Mouse (Mus musculus): ENCODE measurements around the gene Dohh.

Dohh gene

DNA sequence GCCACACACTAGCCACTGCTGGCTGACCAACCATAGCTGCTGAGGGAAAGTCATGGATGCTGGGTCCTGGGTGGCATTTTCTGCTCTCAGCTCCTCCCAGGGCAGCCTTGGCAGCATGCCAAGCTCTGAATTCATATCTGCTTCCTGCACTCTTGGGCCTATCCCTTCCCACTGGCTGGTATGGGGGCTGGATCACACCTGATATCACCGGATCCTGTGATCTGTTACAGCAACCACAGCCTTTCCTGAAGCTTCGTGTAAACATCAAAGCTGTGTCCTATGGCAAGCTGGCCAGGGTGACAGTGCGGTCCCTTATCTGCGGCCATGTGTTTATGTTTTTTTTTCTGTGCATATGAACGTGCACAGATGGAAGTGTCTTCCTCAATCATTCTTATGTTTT is 2.2 kb upstream of the Dohh start:
- DNase-seq (ENCODE audit: low read depth, low spot score) = peak; percentile 80

DNA sequence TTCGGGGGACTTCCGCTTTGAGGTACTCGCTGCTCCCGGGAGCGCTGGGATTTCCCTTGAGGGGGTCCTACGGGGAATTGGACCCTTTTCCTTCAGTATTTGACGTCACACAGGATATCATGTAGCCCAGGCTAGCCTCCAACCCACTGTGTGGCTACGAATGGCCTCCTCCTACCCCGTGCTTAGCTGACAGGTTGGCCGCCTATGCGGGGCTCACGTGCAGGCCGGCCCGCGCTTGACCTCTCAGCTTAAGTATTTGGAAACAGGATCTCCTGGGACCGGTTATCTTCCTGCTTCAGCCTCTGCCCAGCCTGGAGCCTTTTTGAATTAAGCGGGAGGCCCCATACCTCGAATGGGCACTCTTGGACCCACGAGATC is 366 bp downstream of the Dohh start:
- DNase-seq (ENCODE audit: low read depth, low spot score) = no peak

DNA sequence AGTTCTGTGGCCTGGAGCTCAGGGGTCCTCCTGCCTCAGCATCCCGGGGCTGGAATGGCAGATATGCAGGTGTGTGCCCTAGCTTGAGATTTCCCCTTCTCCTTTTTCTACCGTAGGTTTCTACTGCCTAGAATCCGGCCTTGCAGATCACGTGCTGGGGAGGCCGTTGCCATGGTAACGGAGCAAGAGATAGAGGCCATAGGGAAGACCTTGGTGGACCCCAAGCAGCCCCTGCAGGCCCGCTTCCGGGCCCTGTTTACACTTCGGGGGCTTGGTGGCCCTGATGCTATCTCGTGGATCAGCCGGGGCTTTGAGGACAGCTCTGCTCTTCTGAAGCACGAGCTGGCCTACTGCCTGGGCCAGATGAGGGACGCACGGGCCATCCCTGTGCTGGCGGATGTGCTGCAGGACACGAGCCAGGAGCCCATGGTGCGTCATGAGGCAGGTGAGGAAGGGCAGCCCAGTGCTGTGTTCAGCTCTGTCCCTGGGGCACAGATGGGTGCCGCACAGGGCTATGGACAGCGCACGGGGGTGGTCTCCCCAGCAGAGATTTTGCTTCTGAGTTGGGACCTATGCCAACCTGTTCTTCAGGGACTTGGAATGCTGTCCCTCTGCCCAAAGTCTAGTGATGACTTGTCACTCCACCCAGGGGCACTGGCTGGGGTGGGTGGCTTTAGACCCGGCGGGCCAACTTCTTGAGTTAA is 1.5 kb downstream of the Dohh start:
- no peak for DNase-seq (ENCODE audit: low read depth, low spot score)

DNA sequence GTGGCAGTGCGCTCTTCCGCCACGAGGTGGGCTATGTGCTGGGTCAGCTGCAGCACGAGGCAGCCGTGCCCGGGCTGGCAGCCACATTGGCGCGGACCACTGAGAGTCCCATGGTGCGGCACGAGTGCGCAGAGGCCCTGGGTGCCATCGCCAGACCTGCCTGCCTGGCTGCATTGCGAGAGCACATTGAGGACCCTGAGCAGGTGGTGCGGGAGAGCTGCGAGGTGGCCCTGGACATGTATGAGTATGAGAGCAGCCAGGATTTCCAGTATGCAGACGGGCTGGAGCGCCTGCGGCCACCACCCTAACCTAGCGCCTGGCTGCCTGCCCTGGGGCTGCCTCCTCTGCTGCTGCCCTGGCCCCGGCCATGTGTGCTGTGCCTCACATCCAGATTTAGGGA is 3.5 kb downstream of the Dohh start:
- no peak for DNase-seq (ENCODE audit: low read depth, low spot score)

DNA sequence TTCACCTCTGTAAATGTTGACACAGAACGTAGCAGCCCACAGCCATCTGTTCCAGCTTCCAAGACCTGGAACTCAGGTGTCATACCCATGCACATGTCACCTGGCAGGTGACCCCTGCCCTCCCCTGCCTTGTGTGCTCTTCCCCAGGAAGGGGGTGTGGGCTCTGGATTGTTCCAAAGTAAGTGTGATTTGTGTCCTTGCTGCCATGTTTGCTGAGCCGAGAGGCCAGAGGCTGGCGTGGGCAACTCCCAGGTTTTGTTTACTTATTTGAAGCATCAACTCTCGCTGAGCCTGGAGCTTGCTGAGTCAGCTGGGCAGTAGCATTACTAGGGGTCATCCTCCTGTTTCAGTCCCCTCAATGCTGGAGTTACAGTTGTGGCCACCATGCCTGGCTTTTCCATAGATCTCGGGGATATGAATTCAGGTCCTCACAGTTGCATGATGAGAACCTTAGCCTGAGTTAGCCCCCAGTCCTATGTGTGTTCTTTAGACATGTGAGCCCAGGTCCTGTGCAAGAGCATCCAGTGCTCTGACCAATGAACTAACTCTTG is 4.4 kb downstream of the Dohh start, which contains the start of gene Gm48552:
Gene Gm48552 (plus strand): TSS at position 501 of the 551 bp plus-strand sequence.
- no peak for DNase-seq (ENCODE audit: low read depth, low spot score)

DNA sequence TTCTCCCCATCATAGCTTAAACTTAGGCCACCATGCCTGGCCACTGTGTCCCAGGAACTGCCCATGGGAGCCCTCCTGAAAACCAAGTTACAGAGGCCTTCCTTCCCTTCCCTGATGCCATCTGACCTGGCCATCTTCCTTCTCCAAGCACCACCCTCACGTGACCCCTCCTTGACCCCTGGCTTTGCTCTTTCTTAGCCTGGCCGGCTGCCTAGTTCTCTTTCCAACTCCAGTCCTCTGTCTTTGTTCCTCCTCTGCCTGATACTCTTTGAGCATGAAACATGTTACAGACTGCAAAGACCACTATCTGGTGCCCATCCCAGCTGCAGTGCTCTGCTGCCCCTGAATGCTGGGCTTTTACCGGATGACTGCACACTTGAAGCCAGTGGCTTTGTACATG is 5.1 kb downstream of the Dohh start:
- DNase-seq (ENCODE audit: low read depth, low spot score) = no peak

DNA sequence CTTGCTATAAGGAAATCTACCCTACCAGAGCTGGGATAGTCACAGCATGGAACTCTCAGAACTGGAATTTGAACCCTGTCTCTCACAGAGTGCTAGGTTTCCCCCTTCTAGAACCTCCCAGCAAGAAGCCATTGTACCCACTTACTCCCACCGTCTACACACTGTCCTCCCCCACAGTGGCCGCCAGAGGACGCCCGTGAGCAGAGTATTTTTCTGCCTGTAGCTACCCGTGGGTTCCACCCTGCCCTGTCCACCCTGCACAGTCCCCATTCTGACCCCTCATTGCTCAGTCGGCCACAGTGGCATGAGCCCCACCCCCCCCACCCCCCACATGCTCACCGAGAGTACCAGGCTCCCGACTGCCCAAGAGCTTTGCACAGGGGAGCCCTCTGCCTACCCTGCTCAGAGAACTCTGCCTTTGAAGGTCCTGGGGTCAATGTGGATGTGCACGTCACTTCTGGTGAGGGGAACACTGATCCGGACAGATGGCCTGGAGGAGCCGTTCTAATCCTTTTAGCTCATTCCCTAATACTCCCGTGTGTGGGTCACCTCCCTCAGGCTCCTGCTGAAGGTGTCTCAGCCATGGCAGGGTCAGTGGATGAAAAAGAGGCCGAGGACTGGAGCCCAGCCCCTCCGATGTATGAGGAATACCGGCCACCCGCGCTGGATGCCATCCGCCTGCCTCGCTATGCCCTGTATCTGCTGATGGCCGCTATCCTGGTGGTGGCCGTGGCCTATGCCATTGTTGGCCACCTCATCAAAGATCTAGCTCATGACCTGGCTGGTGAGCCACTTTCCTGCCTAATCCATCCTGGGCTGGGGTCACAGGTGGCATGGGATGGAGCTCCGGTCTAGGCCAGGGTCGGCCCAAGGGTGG is 5.8 kb downstream of the Dohh start:
- peak; percentile 66 for DNase-seq (ENCODE audit: low read depth, low spot score)

DNA sequence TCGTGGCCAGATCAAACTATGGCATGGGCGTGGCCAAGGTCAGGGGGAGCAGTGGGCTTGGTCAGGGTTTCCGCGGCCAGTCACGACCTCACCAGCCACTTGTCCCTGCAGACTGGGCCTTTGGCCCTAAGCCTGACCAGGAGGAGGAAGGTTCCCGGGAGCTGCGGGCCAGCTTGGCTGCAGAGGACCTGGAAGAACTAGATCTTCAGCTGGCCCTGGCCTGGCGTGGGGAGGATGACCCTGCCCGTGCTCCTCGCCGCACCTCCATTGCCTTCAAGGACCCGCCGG is 6.4 kb downstream of the Dohh start:
- no peak for DNase-seq (ENCODE audit: low read depth, low spot score)

DNA sequence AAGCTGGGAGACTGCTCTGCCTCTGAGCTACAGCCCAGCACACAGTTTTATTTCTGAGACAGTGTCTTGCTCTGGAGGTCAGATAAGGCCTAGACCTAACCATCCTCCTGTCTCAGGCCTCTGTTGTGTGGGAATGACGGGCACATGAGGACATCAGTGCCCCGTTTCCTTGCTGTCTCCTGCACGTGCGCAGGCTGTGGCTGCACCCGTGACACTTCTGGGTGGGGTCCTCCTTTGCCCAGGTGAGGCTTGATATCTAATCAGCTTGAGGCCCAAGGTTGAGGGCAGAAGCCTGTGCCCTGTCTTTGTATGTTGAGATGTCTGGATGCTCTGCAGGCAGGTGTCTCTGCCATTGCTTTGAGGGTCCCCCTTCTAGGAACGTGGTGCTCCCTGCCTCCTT is 8.0 kb downstream of the Dohh start:
- DNase-seq (ENCODE audit: low read depth, low spot score) = no peak

DNA sequence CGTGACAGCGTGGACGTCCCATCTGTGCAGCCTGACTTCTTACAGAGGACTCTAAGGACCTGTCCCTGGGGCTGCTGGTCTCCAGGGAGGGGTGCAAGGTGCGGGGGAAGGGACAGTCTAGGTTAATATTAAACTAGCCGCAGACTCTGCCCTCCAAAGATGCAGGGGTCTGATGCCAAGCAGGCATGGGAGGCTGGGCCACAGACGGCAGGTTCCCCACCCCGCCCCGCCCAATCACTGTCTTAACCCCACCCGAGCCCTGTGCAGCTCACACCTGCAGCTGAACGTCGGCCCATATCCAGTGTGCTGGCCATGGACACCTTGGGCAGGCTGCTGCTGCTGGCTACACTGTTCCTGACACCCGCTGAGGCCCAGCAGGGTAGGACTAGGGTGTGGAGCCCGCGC is 8.6 kb downstream of the Dohh start, which contains the start of gene Smim24:
Gene Smim24 (plus strand): TSS at position 271 of the 405 bp plus-strand sequence.
- DNase-seq (ENCODE audit: low read depth, low spot score) = no peak

DNA sequence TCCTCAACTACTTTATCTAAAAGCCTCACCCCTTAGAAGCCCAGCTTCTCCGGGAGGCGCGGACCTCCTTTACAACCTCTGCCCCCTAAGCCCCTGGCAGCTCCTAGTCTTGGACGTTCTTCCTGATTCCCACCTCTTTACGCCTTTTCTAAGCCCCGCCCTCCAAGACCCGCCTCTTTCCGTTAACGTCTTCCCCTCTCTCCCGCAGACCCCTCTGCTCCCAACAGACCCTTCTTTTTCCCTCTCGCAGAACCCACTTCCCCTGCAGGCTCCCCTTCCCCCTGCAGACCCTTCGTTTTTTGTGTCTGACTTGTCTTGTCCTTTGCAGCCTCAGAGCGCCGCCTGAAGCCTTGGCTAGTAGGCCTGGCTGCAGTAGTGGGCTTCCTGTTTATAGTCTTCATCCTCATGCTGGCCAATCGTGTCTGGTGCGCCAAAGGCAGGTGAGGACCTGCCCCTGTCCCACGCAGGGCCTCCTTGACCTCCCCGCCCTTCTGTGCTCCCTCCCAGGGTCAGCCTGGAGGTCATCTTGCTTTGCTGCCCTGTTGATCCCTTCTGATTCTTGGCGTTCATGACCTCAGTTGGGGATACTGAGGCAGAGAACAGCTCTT is 9.3 kb downstream of the Dohh start:
- peak; percentile 35 for DNase-seq (ENCODE audit: low read depth, low spot score)

DNA sequence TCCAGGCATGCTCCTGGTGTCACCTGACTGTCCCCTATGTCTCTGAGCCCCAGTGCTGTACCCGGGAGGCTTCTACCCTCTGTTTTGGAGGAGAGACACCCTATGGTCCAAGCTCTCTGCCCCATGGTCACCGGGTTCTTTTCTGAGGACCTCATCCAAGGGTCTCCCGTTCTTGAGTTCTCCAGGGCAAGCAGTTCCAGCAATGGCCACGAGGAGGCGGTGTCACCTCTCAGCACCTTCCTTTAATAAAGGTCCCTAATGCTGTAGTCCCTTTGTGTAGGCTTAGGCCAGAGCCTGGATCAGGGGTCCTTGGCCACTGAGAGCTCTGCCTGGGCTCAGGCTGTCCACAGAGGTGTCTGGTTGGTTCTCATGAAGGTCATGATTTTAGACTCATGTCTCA is 10.9 kb downstream of the Dohh start:
- peak; percentile 71 for DNase-seq (ENCODE audit: low read depth, low spot score)

DNA sequence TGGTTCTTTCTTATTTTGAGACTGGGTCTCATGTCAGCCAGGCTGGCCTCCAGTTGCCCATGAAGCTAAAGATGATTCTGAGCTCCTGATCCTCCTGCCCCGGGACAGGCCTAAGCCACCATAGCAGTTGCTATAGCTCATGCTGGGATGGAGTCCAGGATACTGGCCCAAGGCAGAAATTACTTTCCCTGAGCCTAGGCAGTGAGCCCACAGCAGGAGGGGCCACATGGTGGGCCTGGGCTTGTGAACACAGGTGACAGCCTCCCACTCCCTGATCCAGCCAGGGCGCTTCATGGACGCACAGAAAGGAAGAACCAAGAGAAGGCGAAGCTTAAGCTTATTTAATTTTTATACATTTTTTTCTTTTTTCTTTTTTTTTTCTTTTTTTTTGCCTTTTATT is 11.6 kb downstream of the Dohh start:
- DNase-seq (ENCODE audit: low read depth, low spot score) = no peak

DNA sequence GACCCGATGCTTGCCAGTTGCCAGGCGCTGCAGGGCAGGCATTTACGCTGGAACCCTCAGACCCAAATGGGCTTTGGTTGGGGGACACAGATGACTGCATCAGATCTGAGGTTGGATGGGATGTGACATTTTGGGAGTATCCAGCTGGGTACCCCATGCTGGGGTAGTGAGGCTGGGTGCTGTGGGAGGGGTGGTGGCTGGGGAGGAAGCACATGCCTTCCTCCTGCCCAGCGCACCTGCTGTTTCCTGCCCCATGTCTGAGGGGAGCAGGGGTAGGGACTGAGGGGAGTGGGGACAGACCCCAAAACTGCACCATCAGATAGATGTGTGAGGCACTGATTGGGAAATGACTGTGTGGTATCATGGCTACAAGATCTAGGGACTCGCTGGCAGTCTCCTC is 12.5 kb downstream of the Dohh start:
- DNase-seq (ENCODE audit: low read depth, low spot score) = no peak

DNA sequence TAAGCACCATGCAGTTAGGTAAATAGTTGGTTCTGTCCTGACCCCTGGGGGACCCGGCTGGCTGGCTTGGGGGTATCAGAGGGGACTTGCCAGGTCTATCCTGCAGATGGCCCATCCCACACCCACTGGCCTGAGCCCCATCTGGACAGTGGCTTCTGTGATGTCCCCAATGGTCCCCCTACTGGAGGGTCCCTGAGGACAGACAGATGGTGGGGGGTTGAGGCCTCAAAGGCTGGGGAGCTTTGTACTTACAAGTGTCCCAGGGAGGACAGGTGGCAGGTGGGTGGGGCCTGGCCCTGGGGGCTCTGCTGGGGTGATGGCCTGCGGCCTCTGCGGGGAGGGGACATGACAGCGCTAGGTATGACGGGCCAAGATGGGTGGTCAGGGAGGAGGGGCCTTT is 15.1 kb downstream of the Dohh start:
- no peak for DNase-seq (ENCODE audit: low read depth, low spot score)

DNA sequence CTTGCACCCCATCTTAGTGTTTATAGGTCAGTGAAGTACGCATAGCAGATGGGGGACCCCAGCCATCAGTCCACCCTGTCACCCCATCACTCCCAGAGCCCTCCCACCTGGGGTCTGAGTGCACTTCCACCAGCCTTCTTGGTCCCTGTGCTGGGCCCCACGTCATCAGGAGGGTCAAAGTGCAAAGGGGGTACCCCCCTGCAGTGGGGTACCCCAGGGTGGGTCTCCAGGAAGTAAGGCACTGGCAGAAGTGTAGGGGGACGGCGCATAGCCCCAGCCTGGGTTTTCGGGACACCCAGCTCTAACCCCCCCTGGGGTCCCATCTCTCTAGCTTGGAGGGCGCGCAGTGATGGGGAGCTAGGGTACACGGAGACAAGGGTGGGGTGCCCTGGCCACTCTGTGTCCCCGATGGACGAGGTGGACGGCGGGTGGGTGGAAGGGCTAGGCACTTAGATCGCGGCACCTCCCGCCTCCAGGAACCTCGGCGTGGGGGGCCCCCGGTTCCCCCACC is 15.6 kb downstream of the Dohh start:
- no peak for DNase-seq (ENCODE audit: low read depth, low spot score)

DNA sequence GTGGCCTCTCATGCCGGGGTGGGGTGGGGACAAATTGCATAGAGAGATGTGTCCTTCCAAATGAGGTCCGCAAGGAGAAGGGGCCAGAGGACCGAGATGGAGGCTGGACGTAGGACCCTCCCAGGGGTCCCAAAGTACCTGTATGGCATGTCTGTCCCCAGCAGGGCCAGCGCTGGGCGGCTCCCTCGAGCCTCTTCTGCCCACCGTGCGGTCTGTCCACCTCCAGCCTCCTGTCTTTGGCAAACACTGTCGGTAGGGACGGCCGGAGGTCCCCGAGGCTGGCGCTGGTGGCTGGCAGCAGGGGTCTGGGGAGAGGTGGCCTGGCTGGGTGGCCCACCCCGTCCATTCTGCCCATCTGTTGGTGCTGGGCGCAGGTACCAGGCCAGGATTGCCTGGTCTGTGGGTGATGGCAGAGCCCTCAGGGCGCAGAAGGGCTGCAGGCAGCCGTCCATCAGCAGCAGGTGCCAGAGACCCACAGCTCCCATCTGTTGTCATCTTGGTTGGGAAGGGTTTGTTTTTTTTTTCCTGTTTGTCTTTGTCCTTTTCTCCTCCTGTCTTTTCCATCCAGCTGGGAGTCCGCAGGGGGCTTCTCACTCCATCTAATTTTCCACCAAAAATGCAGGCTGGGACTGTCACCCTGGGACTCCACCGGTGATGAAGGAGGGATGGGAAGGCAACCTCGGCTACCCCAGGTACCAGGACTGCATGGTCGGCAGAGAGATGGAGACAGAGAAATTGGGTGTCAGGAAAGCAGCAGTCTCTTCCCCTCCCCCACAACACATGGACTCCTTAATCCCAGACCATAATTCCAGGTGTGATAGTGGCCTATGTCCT is 16.4 kb downstream of the Dohh start:
- no peak for DNase-seq (ENCODE audit: low read depth, low spot score)

DNA sequence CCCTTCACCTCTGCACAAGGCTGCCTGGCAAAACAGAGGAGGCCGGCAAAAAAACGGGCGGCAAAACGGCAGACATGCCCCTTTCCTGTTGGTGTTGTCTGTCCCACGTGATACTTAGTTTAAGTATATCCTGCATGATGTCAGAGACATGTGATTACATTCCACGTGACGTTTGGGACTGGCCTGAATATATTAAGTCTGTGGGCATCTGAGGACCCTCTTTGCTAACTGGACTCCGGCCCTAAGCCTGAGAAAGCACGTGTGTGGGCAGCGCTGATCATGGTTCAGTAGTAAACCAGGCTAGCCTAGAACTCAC is 16.9 kb downstream of the Dohh start:
- DNase-seq (ENCODE audit: low read depth, low spot score) = no peak

DNA sequence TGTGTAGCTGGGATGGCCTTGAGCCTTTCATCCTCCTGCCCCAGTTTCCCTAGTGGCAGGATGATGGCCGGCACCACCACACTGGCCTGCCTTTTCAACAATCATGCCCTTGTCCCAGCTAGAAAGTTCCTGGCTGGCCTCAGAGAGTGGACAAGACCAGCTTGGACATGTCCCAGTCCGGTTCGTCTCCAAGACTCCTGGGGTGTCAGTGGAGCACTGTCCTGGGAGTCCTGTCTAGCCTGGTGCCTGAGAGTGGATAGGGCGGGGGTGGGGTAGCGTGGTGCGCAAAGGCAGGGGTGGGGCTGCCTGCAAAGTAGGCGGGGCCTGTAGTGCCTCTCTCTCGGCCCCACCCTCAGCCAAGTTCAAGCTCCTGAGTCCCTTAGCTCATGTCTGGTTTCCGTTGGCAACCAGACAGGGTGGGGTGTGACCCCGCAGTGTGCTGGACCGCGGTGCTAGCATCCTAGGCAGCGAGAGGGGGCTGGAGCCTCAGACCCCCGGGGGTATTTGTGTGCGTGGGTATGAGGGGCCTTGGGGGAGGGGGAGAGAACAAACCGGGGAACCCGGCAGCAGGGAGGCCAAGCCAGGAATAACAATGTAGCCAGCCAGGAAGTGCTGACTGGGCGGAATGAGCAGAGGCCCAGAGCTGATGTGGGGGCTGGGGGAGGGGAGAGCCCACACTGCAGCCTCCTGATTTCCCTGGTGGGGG is 17.4 kb downstream of the Dohh start:
- peak; percentile 71 for DNase-seq (ENCODE audit: low read depth, low spot score)

DNA sequence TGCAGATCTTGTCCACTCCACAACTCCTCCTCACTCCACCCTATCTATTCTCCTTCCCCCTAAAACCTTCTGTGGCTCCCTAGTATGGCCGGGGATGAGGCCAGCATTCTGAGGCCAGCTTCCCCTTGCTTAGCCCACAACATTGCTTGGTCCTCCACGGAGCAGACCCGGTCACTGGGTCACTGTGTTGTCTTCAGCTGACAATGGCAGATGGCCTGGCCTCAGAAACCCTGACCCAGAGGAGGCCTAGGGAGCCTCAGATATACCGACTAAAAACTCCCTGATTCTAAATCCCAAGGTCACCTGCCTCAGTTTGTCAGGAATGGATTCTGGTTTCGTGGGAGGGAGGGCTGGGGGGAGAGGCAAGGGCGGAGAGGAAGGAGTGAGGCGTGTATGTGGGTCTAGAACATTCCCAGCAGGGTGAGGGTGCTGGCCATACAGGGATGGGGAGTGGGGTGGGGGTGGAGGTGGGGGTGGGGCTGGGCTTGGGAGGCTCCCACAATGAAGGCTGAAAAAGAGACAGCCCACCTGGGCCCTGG is 18.1 kb downstream of the Dohh start:
- DNase-seq (ENCODE audit: low read depth, low spot score) = no peak

DNA sequence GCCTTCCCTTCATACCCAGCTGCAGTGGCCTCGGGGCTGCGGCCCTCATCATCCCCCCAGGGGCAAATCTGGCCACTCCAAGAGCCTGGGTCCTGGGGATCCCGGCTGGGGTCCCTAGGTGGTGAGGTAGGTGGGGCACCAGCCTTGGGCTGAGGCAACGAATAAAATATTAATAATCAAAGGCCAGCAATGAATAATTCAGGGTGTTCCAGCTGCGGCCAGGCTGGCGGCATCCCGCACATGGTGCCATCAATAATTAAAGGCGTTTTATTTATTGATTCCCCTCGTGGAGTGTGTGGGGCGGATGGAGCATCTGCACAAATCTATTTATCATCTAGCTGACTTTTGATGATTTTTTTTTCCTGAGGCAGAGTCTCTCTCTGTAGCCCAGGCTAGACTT is 19.3 kb downstream of the Dohh start:
- no peak for DNase-seq (ENCODE audit: low read depth, low spot score)

Data from CD4-positive helper T cell, adult 2 months (primary cell).